Mouse (Mus musculus) CD8-positive naive resting alpha-beta T cell, adult 2 months (primary cell): Measurements from ENCODE around the gene Sesn1.
"Not testable (repeated sequence)": the region's sequence is repeated elsewhere in the genome, so short reads cannot be mapped to it uniquely, and the experiment has no call there.

Experiments used
- DNase-seq, 2 experiments: peaks; one replicate each; pipeline ENCODE4 v3.0.0; 2022; ENCODE audit warnings: low read depth in 2 of 2, low spot score in 2 of 2

The Sesn1 gene

GRCm38 (mm10) chr10:41809771-41810563 lies at the start of gene Sesn1, which contains the start of gene Cep57l1:
TSS of gene Sesn1 (plus strand) at chr10:41809935.
TSS of gene Cep57l1 (minus strand) at chr10:41809871.
- DNase-seq = peak; percentile 84 to 87

- DNase-seq = no peak
These were observed 48.9 kb upstream of the Sesn1 start for GRCm38 (mm10) chr10:41760866-41761265.

- no peak for DNase-seq
These were observed 45.9 kb upstream of the Sesn1 start for GRCm38 (mm10) chr10:41763741-41764385.

GRCm38 (mm10) chr10:41765586-41765985 lies 44.1 kb upstream of the Sesn1 start:
- no peak for DNase-seq

GRCm38 (mm10) chr10:41766280-41766679 lies 43.5 kb upstream of the Sesn1 start:
- no peak for DNase-seq

- DNase-seq = no peak
These were observed 42.5 kb upstream of the Sesn1 start for GRCm38 (mm10) chr10:41767254-41767653.

- no peak for DNase-seq
These were observed 17.4 kb upstream of the Sesn1 start for GRCm38 (mm10) chr10:41792375-41792774.

GRCm38 (mm10) chr10:41797253-41797652 lies 12.5 kb upstream of the Sesn1 start:
- DNase-seq = no peak

- DNase-seq = no peak
These were observed 6.3 kb upstream of the Sesn1 start for GRCm38 (mm10) chr10:41803467-41803866.

GRCm38 (mm10) chr10:41804711-41805110 lies 5.0 kb upstream of the Sesn1 start:
- no peak for DNase-seq

- no peak for DNase-seq
These were observed 3.9 kb upstream of the Sesn1 start for GRCm38 (mm10) chr10:41805729-41806355.

- no peak for DNase-seq
These were observed 510 bp upstream of the Sesn1 start for GRCm38 (mm10) chr10:41809080-41809770.

GRCm38 (mm10) chr10:41810564-41811455 lies 1.1 kb downstream of the Sesn1 start:
- DNase-seq = peak in 1 of 2 experiments; percentile 2

GRCm38 (mm10) chr10:41812566-41812965 lies 2.8 kb downstream of the Sesn1 start:
- no peak for DNase-seq

GRCm38 (mm10) chr10:41814305-41814853 lies 4.6 kb downstream of the Sesn1 start:
- DNase-seq = no peak

GRCm38 (mm10) chr10:41816516-41816915 lies 6.8 kb downstream of the Sesn1 start:
- DNase-seq = no peak

GRCm38 (mm10) chr10:41818036-41818732 lies 8.4 kb downstream of the Sesn1 start:
- no peak for DNase-seq

GRCm38 (mm10) chr10:41818733-41819070 lies 9.0 kb downstream of the Sesn1 start:
- not testable (repeated sequence) for DNase-seq

GRCm38 (mm10) chr10:41819307-41819706 lies 9.6 kb downstream of the Sesn1 start:
- DNase-seq = no peak

GRCm38 (mm10) chr10:41820401-41820800 lies 10.7 kb downstream of the Sesn1 start:
- no peak for DNase-seq
